Mouse (Mus musculus) left cerebral cortex, adult 8-10 months (tissue): Measurements from ENCODE around the gene Csnk2a1. TPM values are rescaled to one million over a fixed set of nuclear protein-coding genes. Genes with fewer than 3 reads are reported as not detected.

Source experiments
- DNase-seq, 2 experiments: peaks; one replicate each; pipeline ENCODE4 v3.0.0; 2022; ENCODE audit warnings: low spot score in 2 of 2
- total RNA-seq, 4 experiments: library from RNA; stranded (reverse); gene quantifications; 2 replicates each; pipeline ENCODE4 v1.2.4; 2022

Csnk2a1 gene
- total RNA-seq, 4 experiments from 2014 or later, result 95.7 to 112 (median 101) TPM

- no peak for DNase-seq
These were observed 95.6 kb downstream of the Csnk2a1 start for GRCm38 (mm10) chr2:152322198-152322597.

- DNase-seq, result no peak
These were observed 97.3 kb downstream of the Csnk2a1 start for GRCm38 (mm10) chr2:152323971-152324370.

GRCm38 (mm10) chr2:152324842-152325241 lies 98.2 kb downstream of the Csnk2a1 start:
- no peak for DNase-seq

GRCm38 (mm10) chr2:152326157-152326556 lies 99.5 kb downstream of the Csnk2a1 start:
- no peak for DNase-seq

- DNase-seq, result no peak
These were observed 100.0 kb downstream of the Csnk2a1 start for GRCm38 (mm10) chr2:152326654-152327053.

- no peak for DNase-seq
These were observed 101.3 kb downstream of the Csnk2a1 start for GRCm38 (mm10) chr2:152327980-152328379.

- DNase-seq, result no peak
These were observed 104.3 kb downstream of the Csnk2a1 start for GRCm38 (mm10) chr2:152330858-152331423.

Other genes starting within 250 kb of the Csnk2a1 start
- 1 to 10 TPM; 6.7 to 7.6 (median 7.0) TPM for gene Fam110a, start 246.6 kb upstream of the Csnk2a1 start, total RNA-seq
- 1 to 10 TPM; 1.8 to 3.0 (median 2.2) TPM for gene Slc52a3, start 230.3 kb upstream of the Csnk2a1 start, total RNA-seq
- gene Scrt2, start 145.3 kb upstream of the Csnk2a1 start, total RNA-seq, result 10 to 100 TPM; 17.9 to 22.5 (median 20.4) TPM
- 100 to 1,000 TPM in 1 of 4 experiments, 10 to 100 TPM in 3; 84.6 to 103 (median 91.5) TPM for gene Srxn1, start 121.3 kb upstream of the Csnk2a1 start, total RNA-seq
- gene Tcf15, start 83.3 kb upstream of the Csnk2a1 start, total RNA-seq, result 1 to 10 TPM in 2 of 4 experiments, under 1 TPM in 2; 0.91 to 1.5 (median 1.0) TPM
- 10 to 100 TPM; 52.5 to 56.3 (median 55.9) TPM for gene Tbc1d20, start 67.0 kb downstream of the Csnk2a1 start, total RNA-seq
- gene Rbck1, start 105.8 kb downstream of the Csnk2a1 start, total RNA-seq, result 100 to 1,000 TPM; 105 to 110 (median 105) TPM
- 1 to 10 TPM in 3 of 4 experiments, under 1 TPM in 1; 0.84 to 2.1 (median 1.5) TPM for gene Trib3, start 117.2 kb downstream of the Csnk2a1 start, total RNA-seq
- 100 to 1,000 TPM; 112 to 125 (median 120) TPM for gene Nrsn2, start 149.8 kb downstream of the Csnk2a1 start, total RNA-seq
- gene Sox12, start 171.2 kb downstream of the Csnk2a1 start, total RNA-seq, result 10 to 100 TPM; 12.9 to 15.4 (median 14.3) TPM
- 10 to 100 TPM in 3 of 4 experiments, 1 to 10 TPM in 1; 9.6 to 11.2 (median 10.9) TPM for gene Zcchc3, start 188.2 kb downstream of the Csnk2a1 start, total RNA-seq
- 1 to 10 TPM; 2.0 to 3.7 (median 2.7) TPM for gene 6820408C15Rik, start 188.7 kb downstream of the Csnk2a1 start, total RNA-seq
- not detected for gene Defb23, start 237.8 kb downstream of the Csnk2a1 start, total RNA-seq